Mouse (Mus musculus): ENCODE measurements around the gene Sema4g. TPM values are rescaled to one million over a fixed set of nuclear protein-coding genes. Genes with fewer than 3 reads are reported as not detected.

Gene Sema4g
- polyA plus RNA-seq, 1 experiment from 2014 or later = 16.5 TPM

- peak overlapping the region; percentile 68 for H3K4me3 ChIP-seq (ENCODE audit: low read depth, low read length)
These were observed 27.7 kb downstream of the Sema4g start for GRCm38 (mm10) chr19:45016341-45017215.

GRCm38 (mm10) chr19:45017216-45017771 lies 28.4 kb downstream of the Sema4g start:
- peak; percentile 75 for ATAC-seq
- H3K4me1 ChIP-seq (ENCODE audit: control insufficient read depth, insufficient read depth, low read length) = peaks cover 31% of the 10 kb centered on the region
- WGBS = under 1% methylated on average over 27 of the region's 27 CpGs

More at GRCm38 (mm10) chr19:45016341-45017215, 27.7 kb downstream of the Sema4g start:
- Histone ChIP-seq H3K4me1 (ENCODE audit: control insufficient read depth, insufficient read depth, low read length) (peaks cover 31% of the 10 kb centered on the region), H3K27me3 (ENCODE audit: control insufficient read depth, insufficient read depth, low read depth, low read length) (no peaks in the 10 kb centered on the region), H3K9ac (ENCODE audit: low read depth, low read length) (peak overlapping the region; percentile 69), H3K4me2 (ENCODE audit: low read length) (peak overlapping the region; percentile 89), H3K27ac (ENCODE audit: low read length) (peak overlapping the region; percentile 90), H3K9me3 (replicated peaks; ENCODE audit: control insufficient read depth, low read length, poor library complexity, severe bottlenecking) (no peaks in the 10 kb centered on the region), H3K36me3 (ENCODE audit: control insufficient read depth, insufficient read depth, low read length) (peaks cover 2% of the 10 kb centered on the region; the same call in 1 of the 2 replicates)
- ATAC-seq = peak; percentile 15
- WGBS = under 1% methylated on average over 16 of the region's 18 CpGs

GRCm38 (mm10) chr19:45017909-45018308 lies 29.0 kb downstream of the Sema4g start:
- ATAC-seq = peak; percentile 72
- 0% methylated on average over 18 of the region's 48 CpGs for WGBS
- H3K36me3 ChIP-seq (ENCODE audit: control insufficient read depth, insufficient read depth, low read length) = no peaks in the 10 kb centered on the region

More at GRCm38 (mm10) chr19:45017216-45017771, 28.4 kb downstream of the Sema4g start:
- H3K9ac ChIP-seq (ENCODE audit: low read depth, low read length) = peak overlapping the region; percentile 69
- H3K9me3 ChIP-seq (replicated peaks; ENCODE audit: control insufficient read depth, low read length, poor library complexity, severe bottlenecking) = no peaks in the 10 kb centered on the region
- peak overlapping the region; percentile 68 for H3K4me3 ChIP-seq (ENCODE audit: low read depth, low read length)
- peak overlapping the region; percentile 90 for H3K27ac ChIP-seq (ENCODE audit: low read length)
- no peaks in the 10 kb centered on the region for H3K27me3 ChIP-seq (ENCODE audit: control insufficient read depth, insufficient read depth, low read depth, low read length)
- peak overlapping the region; percentile 89 for H3K4me2 ChIP-seq (ENCODE audit: low read length)
- no peaks in the 10 kb centered on the region for H3K36me3 ChIP-seq (ENCODE audit: control insufficient read depth, insufficient read depth, low read length)

GRCm38 (mm10) chr19:45018351-45018831 lies 29.5 kb downstream of the Sema4g start:
- Histone ChIP-seq H3K27me3 (ENCODE audit: control insufficient read depth, insufficient read depth, low read depth, low read length) (no peaks in the 10 kb centered on the region), H3K9ac (ENCODE audit: low read depth, low read length) (peak overlapping the region; percentile 69)
- WGBS = 0% methylated on average over 13 of the region's 13 CpGs

More at GRCm38 (mm10) chr19:45017909-45018308, 29.0 kb downstream of the Sema4g start:
- Histone ChIP-seq H3K4me1 (ENCODE audit: control insufficient read depth, insufficient read depth, low read length) (peaks cover 31% of the 10 kb centered on the region), H3K27me3 (ENCODE audit: control insufficient read depth, insufficient read depth, low read depth, low read length) (no peaks in the 10 kb centered on the region), H3K9me3 (replicated peaks; ENCODE audit: control insufficient read depth, low read length, poor library complexity, severe bottlenecking) (no peaks in the 10 kb centered on the region), H3K4me3 (ENCODE audit: low read depth, low read length) (peak overlapping the region; percentile 68), H3K27ac (ENCODE audit: low read length) (peak overlapping the region; percentile 90), H3K4me2 (ENCODE audit: low read length) (peak overlapping the region; percentile 89), H3K9ac (ENCODE audit: low read depth, low read length) (peak overlapping the region; percentile 69)

GRCm38 (mm10) chr19:45020348-45020747 lies 31.4 kb downstream of the Sema4g start:
- Histone ChIP-seq H3K27ac (ENCODE audit: low read length) (no peak overlapping the region), H3K27me3 (ENCODE audit: control insufficient read depth, insufficient read depth, low read depth, low read length) (no peaks in the 10 kb centered on the region), H3K4me3 (ENCODE audit: low read depth, low read length) (no peak overlapping the region), H3K36me3 (ENCODE audit: control insufficient read depth, insufficient read depth, low read length) (no peaks in the 10 kb centered on the region), H3K4me2 (ENCODE audit: low read length) (no peak overlapping the region), H3K9me3 (replicated peaks; ENCODE audit: control insufficient read depth, low read length, poor library complexity, severe bottlenecking) (no peaks in the 10 kb centered on the region), H3K4me1 (ENCODE audit: control insufficient read depth, insufficient read depth, low read length) (peaks cover 24% of the 10 kb centered on the region), H3K9ac (ENCODE audit: low read depth, low read length) (0 out of 2 replicates have a peak overlapping the region, but pooled peaks have one; percentile 11)
- 77% methylated on average over 6 of the region's 6 CpGs for WGBS
- ATAC-seq = no peak

More at GRCm38 (mm10) chr19:45018351-45018831, 29.5 kb downstream of the Sema4g start:
- Histone ChIP-seq H3K4me1 (ENCODE audit: control insufficient read depth, insufficient read depth, low read length) (peaks cover 31% of the 10 kb centered on the region), H3K9me3 (replicated peaks; ENCODE audit: control insufficient read depth, low read length, poor library complexity, severe bottlenecking) (no peaks in the 10 kb centered on the region), H3K36me3 (ENCODE audit: control insufficient read depth, insufficient read depth, low read length) (no peaks in the 10 kb centered on the region), H3K4me2 (ENCODE audit: low read length) (peak overlapping the region; percentile 89), H3K27ac (ENCODE audit: low read length) (peak overlapping the region; percentile 90), H3K4me3 (ENCODE audit: low read depth, low read length) (peak overlapping the region; percentile 68)
- ATAC-seq = peak; percentile 4; the same call in 1 of the 2 replicates

- no peak for ATAC-seq
- H3K9ac ChIP-seq (ENCODE audit: low read depth, low read length) = no peak overlapping the region
- H3K27ac ChIP-seq (ENCODE audit: low read length) = no peak overlapping the region
- H3K9me3 ChIP-seq (replicated peaks; ENCODE audit: control insufficient read depth, low read length, poor library complexity, severe bottlenecking) = no peaks in the 10 kb centered on the region
- WGBS = 95% methylated on average over 15 of the region's 15 CpGs
- H3K4me3 ChIP-seq (ENCODE audit: low read depth, low read length) = no peak overlapping the region
- peaks cover 8% of the 10 kb centered on the region; the same call in 1 of the 2 replicates for H3K36me3 ChIP-seq (ENCODE audit: control insufficient read depth, insufficient read depth, low read length)
- H3K4me2 ChIP-seq (ENCODE audit: low read length) = no peak overlapping the region
- no peaks in the 10 kb centered on the region for H3K27me3 ChIP-seq (ENCODE audit: control insufficient read depth, insufficient read depth, low read depth, low read length)
- H3K4me1 ChIP-seq (ENCODE audit: control insufficient read depth, insufficient read depth, low read length) = peaks cover 14% of the 10 kb centered on the region
These were observed 32.5 kb downstream of the Sema4g start for GRCm38 (mm10) chr19:45021362-45021761.

- peaks cover under 1% of the 10 kb centered on the region for H3K4me1 ChIP-seq (ENCODE audit: control insufficient read depth, insufficient read depth, low read length)
- H3K36me3 ChIP-seq (ENCODE audit: control insufficient read depth, insufficient read depth, low read length) = peaks cover 13% of the 10 kb centered on the region; the same call in 1 of the 2 replicates
- no peak overlapping the region for H3K27ac ChIP-seq (ENCODE audit: low read length)
- no peaks in the 10 kb centered on the region for H3K27me3 ChIP-seq (ENCODE audit: control insufficient read depth, insufficient read depth, low read depth, low read length)
- no peak overlapping the region for H3K4me2 ChIP-seq (ENCODE audit: low read length)
- H3K9ac ChIP-seq (ENCODE audit: low read depth, low read length) = no peak overlapping the region
- peak; percentile 26; the same call in 1 of the 2 replicates for ATAC-seq
- H3K4me3 ChIP-seq (ENCODE audit: low read depth, low read length) = no peak overlapping the region
- 87% methylated on average over 11 of the region's 11 CpGs for WGBS
- no peaks in the 10 kb centered on the region for H3K9me3 ChIP-seq (replicated peaks; ENCODE audit: control insufficient read depth, low read length, poor library complexity, severe bottlenecking)
These were observed 35.1 kb downstream of the Sema4g start for GRCm38 (mm10) chr19:45023993-45024392.

GRCm38 (mm10) chr19:45024775-45025174 lies 35.9 kb downstream of the Sema4g start:
- WGBS = 87% methylated on average over 20 of the region's 20 CpGs
- Histone ChIP-seq H3K27me3 (ENCODE audit: control insufficient read depth, insufficient read depth, low read depth, low read length) (no peaks in the 10 kb centered on the region), H3K9ac (ENCODE audit: low read depth, low read length) (no peak overlapping the region), H3K27ac (ENCODE audit: low read length) (no peak overlapping the region), H3K36me3 (ENCODE audit: control insufficient read depth, insufficient read depth, low read length) (peaks cover 13% of the 10 kb centered on the region; the same call in 1 of the 2 replicates), H3K4me3 (ENCODE audit: low read depth, low read length) (no peak overlapping the region), H3K9me3 (replicated peaks; ENCODE audit: control insufficient read depth, low read length, poor library complexity, severe bottlenecking) (no peaks in the 10 kb centered on the region), H3K4me2 (ENCODE audit: low read length) (no peak overlapping the region), H3K4me1 (ENCODE audit: control insufficient read depth, insufficient read depth, low read length) (no peaks in the 10 kb centered on the region)
- no peak for ATAC-seq

All from midbrain, embryonic 16.5 days (tissue).